Mouse (Mus musculus) B cell, adult 2 months (primary cell): ENCODE data around the gene Alkbh6.

ENCODE experiments used
- DNase-seq, 2 experiments: peaks; one replicate each; pipeline ENCODE4 v3.0.0; 2022

Gene Alkbh6

DNA sequence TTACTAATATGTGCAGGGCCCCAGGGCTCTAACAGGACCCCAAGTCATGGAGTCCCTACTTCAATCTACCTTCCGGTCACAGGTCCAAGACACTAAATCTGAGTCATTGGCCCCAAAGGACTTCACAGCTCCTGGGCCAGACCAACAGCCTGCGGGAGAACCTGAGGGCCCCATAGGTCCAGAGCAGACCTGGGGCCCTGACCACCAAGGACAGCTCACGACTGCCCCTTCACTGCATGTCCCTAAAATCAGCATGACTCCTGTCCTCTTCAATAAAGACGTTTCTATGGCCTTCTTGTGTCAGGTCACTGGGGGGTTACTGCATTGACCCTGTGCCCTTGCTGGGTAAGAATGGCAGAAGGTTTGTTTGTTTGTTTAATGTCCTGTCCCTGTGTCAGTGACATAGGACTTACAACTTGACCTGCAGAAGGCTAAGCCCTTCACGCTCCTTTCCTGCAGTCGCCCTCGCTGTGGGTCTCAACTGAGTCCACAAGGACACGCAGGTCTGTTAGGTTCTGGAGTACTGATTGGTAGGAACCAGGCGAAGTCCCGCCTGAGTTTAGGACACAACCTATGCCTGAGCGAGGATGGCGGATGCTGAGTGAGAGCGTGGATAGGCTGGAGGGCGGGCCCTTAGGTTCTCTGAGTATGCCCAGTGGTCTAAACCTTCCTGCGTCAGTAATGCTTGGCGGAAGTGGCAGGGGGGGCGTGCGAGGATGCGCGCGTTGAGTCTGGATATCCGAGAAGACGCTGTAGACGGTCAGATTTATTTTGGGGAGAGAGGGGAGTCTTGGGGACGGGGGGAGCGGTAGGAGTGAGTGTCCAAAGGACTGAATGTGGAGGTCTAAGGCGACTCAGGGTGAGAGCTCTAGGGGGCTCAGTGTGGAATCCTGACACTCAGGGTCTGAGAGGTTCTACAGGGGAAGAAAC is at the start of gene Alkbh6:
Gene Alkbh6 (plus strand): TSS at position 642 of the 930 bp plus-strand sequence.
- DNase-seq, result peak; percentile 91 to 94

DNA sequence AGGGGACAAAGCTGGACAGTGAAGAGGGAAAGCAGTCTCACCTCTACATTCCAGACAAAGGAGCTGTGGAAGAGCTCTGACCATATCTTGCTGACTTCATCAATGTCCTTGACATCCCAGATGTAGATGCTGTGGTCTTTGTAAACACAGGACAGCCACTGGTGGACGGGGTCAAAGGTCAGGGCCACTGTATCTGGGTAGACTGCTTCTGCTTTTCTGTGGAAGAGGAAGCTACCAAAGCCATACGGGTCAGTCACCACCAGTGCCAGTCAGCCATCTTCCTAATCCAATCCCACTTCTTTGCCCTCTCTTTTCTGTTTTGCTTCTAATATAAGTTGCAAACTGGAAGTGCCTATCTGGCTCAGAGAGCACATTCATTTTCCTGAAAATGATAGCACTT is 43.5 kb upstream of the Alkbh6 start:
- DNase-seq, result no peak

DNA sequence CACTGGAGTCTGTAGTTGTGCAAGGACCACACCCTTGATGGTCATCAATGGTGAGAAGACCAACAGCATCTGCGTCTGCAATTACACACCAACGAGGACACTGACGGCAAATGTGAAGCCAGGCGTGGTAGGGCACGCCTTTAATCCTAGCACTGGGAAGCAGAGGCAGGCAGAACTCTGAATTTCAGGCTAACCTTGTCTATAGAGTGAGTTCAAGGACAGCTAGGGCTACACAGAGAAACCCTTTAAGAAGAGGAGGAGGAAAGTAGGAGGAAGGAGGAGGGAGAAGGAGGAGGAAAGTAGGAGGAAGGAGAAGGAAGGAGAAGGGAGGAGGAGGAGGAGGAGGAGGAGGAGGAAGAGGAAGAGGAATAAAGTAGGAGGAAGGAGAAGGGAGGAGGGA is 43.0 kb upstream of the Alkbh6 start:
- DNase-seq, result no peak

DNA sequence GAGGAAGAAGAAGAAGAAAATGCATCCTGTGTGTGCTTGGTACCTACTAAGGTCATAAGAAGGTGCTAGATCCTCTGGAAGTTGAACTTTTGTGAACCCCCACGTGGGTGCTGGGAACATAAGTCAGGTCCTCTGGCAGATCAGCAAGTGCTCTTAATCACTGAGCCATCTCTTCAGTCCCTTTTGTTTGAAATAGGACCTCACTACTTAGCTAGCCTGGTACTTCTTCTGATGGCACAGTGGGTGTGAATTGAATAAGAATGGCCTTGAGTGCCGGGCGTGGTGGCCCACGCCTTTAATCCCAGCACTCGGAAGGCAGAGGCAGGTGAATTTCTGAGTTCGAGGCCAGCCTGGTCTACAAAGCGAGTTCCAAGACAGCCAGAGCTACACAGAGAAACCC is 42.6 kb upstream of the Alkbh6 start:
- no peak for DNase-seq

DNA sequence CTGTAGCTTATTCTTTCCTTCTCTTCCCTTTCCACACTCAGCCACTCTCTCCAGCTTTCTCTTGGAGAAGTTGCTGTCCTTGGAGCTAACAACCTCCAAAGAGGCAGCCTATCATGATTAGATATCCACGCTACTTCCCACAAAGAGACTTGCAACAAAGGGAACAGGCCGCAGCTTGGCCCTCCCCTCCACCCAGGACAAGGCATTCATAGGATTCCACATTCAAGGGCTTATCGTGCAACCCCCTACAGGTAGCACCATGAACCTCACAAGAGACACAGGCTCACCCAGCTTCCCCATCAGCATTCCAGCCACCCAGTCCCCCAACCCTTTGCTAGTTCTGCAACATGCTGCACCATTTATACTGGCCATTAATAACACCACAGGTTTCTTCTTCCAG is 41.7 kb upstream of the Alkbh6 start:
- no peak for DNase-seq

DNA sequence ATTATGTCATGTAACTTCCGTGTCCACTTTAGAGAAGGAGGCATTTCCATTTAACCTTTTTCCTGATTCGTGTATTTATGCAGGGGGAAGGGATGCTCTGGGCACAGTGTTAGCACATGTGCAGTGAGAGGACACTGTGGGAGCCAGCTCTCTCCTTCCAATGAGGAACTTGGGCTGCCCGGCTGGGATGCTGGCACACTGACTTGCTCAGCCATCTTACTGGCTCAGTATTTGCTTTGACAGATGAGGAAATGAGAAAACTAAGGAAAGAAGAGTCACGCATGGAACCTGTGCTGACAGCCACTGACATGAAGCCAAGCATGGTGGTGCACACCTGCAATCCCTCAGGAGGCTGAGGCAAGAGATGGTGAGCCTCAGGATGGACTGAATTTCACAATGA is 38.9 kb upstream of the Alkbh6 start:
- DNase-seq, result no peak

DNA sequence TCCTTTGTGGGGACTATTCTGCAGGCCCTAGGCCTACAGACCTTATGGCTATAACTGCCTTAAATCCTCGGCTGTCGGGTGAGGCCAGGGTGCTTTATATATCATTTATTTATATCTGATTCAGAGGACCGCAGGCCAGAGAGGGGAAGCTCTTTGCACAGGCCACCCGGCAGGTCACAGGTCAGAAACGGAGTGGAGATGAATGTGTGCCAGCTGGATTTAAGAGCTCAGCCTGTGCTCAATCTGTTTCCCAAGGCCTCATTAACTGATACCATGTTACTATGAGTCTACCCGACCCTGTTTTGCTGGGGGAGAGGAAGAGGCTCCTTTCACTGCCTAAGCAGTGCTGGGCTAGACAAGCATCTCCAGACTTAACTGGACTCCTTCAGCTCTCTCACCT is 34.1 kb upstream of the Alkbh6 start:
- DNase-seq, result no peak

DNA sequence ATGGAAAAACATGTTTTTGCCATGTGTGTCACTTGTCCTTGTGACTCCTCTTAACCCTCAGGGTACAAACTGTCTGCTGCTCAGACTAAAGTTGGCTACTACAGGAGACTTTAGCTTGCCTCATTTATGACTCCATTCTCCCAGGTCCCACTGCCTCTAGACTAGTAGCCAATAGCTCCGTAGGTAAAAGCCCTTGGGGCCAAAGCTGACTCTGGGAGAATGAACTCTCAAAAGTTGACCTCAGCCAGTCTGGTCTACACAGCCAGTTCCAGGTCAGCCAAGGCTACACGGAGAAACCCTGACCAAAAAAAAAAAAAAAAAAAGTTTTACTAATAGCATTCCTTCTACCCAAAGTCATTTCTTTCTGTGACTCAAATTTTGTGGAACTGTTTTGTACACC is 29.6 kb upstream of the Alkbh6 start:
- DNase-seq, result no peak

DNA sequence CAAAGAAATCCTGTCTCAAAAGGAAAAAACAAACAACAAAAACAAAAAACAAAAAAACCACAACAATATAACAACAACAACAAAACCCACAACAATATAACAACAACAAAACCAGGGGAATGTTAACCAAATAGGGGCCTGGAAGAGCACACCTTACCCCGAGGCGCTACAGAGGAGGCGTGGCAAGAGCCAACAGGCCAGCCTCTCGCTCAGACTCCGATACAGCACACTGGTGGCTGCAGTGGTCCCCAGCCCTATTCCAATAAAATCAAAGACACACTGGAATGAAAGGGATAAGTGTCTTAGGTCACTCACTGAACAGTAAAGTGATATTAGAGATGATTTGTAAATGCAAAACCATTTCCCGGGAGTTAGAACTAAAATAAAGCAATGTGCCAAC is 29.0 kb upstream of the Alkbh6 start:
- DNase-seq, result peak in 1 of 2 experiments; percentile 7

DNA sequence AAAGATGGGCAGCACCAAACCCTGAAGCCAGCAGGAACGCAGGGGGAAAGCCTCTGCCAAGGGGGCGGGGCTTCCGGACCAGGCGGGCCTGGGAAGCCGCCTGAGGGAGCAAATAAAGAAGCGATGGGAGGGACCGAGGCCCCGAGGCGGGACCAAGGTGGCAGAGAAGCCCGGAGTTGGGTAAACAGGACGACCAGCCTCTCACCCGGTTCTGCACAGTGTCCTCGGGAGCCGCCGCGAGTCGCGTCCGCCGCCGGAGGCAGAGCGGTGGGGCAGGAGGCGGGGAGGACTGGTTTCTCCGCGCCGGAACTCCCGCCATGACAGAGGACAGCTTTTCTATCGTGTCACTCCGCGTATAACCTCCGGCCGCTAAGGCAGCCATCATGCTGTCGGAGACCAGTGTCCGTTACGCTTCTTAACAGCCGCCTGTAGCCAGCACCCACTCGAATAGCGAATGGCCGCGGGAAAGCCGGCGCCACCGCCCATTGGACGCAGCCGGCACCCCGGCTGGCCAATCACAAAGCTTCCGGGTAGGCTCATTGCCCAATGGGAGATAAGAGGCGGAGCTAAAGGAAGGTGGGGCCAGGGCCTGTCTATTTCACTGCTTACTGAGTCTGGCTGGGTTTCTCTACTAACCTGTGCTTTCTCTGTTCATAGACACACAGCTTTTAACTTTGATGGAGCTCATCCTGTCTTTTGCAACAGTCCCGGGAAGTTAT is 28.4 kb upstream of the Alkbh6 start, which contains the start of the genes Thap8 and Wdr62:
Gene Thap8 (plus strand): TSS at position 144 of the 719 bp plus-strand sequence.
Gene Wdr62 (minus strand): TSS at position 469 of the 719 bp plus-strand sequence.
- peak; percentile 92 for DNase-seq

DNA sequence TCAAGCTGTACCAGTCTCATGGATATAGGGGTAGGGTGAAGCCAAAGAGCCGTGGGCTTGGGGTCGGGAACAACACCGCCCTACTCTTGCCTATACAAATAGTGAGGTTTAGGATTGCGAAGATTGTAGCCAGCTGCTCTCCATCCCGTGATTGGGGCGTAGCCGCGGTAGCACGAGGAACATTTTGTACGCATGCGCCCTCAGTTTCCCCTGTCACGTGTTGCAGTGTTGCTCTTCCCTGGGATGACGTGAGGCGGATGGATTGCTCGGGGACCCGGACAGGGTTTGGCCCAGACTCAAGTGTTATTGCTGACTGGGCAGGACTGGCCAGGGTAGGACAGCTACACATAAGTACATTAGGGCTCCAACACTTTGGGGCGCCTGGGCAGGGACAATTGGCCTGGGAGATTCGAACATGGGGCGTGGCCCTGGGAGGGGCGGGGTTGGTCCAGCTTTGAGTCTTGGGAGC is 27.8 kb upstream of the Alkbh6 start:
- peak; percentile 82 to 83 for DNase-seq

DNA sequence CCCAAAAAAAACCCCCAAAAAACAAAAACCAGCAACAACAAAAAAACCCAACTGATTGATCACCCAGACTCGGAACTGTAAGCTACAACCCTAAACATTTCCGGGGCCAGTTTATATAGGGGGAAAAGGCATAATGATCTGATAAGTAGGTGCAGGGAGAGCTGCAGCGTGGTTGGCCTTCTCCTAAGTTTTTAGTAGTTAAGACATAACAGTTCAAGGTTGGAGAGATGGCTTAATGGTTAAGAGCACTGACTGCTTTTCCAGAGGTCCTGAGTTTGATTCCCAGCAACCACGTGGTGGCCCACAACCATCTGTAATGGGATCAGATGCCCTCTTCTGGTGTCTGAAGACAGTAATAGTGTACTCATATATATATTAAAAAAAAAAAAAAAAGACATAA is 27.0 kb upstream of the Alkbh6 start:
- no peak for DNase-seq

DNA sequence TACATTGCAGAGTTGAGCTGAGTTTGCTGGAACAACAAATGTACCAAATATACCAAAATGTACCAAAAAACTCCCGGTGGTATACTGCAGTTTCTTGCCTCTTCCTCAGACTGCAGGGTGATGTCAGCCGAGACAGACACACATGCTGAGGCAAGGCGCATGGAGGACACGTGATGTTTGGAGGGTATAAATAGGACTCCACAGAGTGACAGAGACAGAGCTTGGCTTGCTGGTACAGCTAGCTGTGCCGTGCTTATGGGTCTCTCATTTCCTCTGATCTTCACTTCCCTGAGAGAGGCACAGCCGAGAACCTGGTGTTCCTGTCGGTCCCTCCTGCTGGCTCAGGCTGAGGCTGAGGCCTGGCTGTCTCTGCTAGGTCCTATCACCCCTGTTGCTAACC is 25.8 kb upstream of the Alkbh6 start:
- DNase-seq, result no peak

DNA sequence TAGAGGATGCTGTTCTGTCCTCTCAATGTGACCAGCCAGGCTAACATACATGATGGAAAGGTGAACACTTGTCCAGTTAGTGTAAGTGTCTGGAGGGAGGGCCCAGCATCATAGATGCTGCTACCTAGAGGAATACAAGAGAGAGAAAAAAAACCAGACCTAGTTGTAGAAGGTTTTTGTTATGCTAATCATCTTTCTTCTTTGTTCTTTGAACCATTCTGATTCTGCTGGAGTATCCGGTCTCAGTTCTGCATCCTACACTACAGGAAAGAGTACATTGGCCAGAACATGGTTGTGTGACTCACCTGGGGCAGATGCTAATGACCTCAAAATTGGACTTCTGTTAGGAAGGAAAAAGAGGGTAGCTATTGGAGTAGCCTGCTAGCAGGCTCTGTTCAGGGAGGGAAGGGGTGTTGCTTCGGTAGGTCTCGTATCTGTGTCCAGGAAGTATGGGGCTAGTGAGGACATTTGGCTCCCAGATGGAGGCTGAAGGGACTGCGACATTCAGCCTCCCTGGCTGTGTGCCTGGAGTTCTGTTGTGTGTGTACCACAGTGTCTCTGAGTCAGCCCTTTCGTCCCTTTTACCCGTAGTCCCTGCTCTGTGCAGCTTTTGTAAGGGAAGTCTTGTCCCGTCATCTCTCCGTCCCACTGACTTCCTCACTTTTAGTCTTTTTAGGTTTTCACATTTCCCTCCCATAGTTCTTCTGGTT is 21.7 kb upstream of the Alkbh6 start:
- no peak for DNase-seq

DNA sequence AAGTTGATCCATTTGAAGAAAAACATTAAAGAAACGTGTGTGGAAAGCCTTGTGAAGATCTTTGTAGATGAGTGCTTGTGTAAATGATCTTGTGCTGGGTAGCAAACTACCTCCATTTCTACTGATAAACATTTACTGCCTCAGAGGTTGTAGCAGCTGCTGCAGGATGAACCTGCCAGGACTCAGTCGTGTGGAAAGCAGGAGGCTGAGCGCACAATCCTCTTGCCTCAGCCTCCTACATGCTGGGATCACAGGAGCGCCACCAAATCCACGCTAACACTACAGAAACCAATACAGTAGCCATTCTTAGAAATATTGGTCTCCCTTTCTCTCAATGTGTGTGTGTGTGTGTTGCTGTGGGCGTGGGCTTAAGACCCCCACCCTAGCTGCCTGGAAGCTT is 20.5 kb upstream of the Alkbh6 start:
- DNase-seq, result no peak

DNA sequence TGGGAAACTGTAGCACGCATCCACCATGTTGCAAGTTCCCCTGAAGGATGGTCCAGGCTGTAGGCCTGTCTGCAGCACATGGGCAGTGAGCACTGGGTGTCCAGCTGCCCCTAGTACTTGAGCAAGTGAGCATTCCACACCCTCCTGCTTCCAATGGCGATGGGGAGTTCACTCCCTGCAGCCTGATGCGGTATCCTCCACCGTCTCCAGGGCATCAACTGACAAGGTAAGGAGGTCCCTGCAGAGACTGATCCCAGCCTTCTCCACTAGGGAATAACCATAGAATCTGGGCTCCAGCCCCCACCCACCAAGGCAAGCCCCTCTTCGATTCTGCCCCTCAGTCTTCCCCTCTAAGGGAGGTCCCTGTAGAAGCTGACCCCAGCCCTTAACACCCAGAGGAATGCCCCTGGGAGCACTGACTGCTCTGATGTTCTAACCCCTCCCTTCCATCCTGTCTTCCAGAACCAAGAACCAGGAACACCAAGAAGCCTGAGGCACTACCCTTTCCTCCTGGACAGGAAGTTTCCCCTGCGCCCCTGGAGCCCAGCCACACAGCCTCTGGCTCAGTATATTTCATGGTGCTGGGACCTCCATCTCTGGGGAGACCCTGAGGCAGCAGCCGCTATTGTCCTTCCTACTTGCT is 19.3 kb upstream of the Alkbh6 start:
- DNase-seq, result no peak

DNA sequence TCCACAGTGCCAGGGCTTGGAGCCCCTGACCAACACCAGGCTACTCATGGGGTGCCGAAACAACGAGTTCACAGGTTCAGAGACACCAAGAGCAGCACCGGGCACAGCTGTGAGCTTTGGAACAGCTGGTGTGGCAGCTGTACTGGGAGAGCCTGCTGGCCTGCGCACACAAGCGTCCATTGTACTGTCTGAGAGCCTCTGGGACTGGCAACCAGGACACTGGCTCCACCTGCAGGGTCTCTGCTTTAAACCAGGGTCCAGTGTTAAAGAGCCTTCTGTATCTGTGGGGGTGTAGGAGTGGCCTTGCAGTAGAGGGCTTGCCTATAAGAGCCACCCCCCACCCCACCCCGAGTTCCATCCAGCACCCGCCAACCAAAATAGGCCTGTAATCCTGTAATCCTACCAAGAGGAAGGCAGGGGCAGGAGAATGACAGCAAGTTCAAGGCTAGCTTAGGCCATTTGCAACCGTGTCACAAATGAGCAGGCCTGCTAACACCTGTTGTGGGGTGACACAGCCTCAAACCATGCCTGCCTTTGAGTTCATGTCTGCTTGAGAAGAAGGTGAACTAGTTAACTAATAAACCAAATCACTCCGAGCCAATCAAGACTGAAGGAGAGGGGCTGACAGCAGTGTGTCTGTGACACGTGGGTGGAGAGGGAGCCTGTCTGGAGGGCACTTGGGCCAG is 18.7 kb upstream of the Alkbh6 start:
- DNase-seq, result no peak

DNA sequence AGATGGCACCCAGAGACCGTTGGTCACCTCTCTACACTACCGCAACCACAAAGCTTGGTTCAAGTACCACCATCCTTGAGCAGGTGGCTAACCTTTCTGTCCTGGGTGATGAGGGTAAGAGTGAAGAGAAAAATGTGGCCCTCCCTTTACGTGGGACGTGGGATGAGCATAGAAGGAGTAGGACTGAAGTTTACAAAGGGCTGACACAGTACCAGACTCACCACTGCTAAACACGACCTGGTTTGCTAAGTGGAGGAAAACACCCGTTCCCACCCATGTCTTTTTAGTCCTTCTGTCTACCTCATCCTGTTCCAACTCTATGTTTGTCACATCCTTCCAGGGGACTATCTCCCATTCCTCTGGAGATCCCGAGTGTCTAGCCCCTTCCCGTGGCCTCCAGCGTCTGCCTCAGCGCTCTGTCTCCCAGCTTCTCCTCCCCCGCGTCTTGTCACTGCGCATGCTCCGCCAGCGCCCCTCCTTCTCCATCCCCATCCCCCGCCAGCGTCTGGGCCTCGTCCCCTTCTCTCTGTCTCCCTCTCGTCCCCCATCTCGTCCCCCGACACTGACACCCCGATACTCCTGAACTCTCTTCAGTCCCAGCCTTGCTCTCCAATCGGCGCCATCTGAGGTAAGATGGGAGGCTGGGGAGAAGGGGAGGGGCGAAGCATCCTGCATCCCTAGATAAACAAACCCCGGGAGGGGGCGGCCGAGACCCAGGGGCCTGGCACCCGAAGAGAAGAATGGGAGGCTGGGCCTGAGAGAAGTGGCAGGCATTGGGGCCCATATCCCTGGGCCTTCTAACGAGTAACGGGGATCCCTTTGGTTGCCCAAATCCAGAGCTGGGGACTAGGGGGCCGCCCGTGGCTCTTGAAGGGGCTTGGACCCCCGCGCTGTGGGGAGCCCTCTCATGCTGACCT is 17.0 kb upstream of the Alkbh6 start, which contains the start of gene Clip3:
Gene Clip3 (plus strand): TSS at position 514 of the 917 bp plus-strand sequence.
- DNase-seq, result no peak

DNA sequence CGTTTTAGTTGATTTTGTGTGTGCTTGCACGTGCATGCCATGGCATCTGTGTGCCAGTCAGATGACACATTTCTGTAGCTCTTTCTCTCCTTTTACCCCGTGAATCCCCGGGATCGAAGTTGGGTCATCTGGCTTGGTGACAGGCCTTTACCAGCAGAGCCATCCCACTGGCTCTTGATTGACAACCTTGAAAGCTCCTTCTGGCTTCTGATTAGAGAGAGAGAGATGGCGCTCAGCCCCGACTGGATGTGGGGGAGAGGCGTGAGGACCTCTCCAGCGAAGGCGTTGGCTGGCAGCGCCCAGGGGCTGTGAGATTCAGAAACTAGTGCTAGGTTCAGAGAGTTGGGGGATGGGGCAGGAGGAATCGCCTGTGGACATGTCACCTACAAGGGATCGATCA is 14.7 kb upstream of the Alkbh6 start:
- no peak for DNase-seq

DNA sequence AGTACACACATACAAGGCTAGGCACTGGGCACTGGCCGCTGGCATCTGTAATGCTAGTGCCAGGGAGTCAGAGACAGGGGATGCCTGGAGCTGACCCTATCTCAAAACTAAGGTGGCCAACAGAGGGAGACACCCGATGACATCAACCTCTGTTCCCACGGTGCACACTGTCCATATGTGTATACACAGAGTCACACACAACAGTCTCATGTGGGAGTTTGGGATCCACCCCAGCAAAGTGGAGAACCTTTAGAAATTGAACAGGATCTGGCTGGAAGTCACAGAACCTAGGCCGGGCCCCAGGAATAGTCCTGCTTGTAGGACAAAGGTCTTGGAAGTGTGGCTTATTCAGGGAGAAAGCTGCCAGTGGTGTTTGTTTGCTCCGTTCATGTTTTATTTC is 14.2 kb upstream of the Alkbh6 start:
- no peak for DNase-seq

DNA sequence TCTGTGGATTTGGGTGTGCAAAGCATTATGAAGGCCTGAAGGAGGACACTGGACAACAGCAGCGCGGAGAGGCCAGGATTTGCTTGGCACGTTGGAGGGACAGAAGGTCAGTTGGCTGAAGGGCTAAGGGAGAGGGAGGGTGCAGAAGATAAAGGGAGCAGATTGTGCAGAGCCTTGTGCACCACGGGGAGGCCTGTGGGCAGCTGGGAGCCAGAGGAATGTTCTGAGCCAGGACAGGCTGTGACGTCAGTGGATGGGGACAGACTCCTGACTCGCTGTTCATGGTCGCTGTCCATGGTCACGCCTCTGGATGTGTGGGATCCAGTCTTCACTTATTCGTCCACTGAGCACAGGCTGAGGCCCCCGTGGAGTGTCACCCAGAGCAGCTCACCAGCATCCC is 13.4 kb upstream of the Alkbh6 start:
- DNase-seq, result no peak
